Mouse (Mus musculus) spleen, adult 2 months (tissue): Measurements from ENCODE around the gene Llph.

ENCODE experiments used
- CTCF ChIP-seq: fragments of 200-500 bp; IDR thresholded peaks from 2 replicates; pipeline ENCODE4 v1.5.1; 2011; ENCODE audit warnings: mild to moderate bottlenecking, inconsistent platforms; ENCODE audit not compliant: insufficient read depth, insufficient read length, insufficient replicate concordance; ENCODE audit errors: extremely low read depth
- POLR2A ChIP-seq: fragments of 200-500 bp; IDR thresholded peaks from 2 replicates; pipeline ENCODE4 v1.6.1; 2011; ENCODE audit warnings: low read depth, low read length, inconsistent platforms

DNA sequence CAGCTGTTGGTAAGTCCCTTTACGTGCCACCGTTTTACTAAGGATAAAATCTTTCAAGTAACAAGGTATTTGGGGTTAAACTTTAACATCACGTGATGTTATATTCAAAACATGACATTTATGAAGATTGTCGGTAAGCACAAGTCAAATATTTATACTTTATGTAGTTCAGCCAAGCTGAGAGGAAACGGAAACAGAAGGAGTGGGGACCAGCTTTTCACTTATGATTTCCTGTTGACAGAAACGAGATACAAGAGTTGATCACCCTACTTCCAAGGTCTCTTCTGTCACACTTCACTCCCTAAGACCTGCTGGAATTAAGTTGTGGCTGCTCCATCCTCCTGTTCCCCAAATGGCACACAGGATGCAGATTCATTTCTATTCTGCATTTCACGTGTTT lies 6.1 kb upstream of the Llph start:
- TF ChIP-seq CTCF (no peak), POLR2A (no peak)
